Mouse (Mus musculus): ENCODE data around the gene Bicdl2.

GRCm38 (mm10) chr17:23665511-23665910, 5.2 kb downstream of the Bicdl2 start:
- TF ChIP-seq POLR2A (IDR thresholded peaks at IDR 0.05; ENCODE audit: extremely low read depth, insufficient read depth, low read length) (no peak), CTCF (IDR thresholded peaks at IDR 0.05; ENCODE audit: extremely low read depth, insufficient read depth, low read length) (no peak)
